Mouse (Mus musculus) thymus, postnatal 0 days (tissue): Measurements from ENCODE around the gene Slc30a2. TPM values are rescaled to one million over a fixed set of nuclear protein-coding genes. Genes with fewer than 3 reads are reported as not detected.
"Not testable (repeated sequence)": the region's sequence is repeated elsewhere in the genome, so short reads cannot be mapped to it uniquely, and the experiment has no call there.

ENCODE experiments used
- DNase-seq: peaks from one replicate; pipeline ENCODE4 v3.0.0-alpha.2; 2015; ENCODE audit warnings: low spot score
- polyA plus RNA-seq: library from polyadenylated mRNA; unstranded; fragments of >200 nt; fragmentation: Nextera tagmentation; extraction: Ambion mirVana; gene quantifications from 2 replicates; pipeline ENCODE4 v1.2.1, GENCODE M21; 2015

Slc30a2 gene
- polyA plus RNA-seq: 0.17 and 0.40 TPM in 2 replicates

- peak; percentile 19 for DNase-seq
These were observed at the start of gene Slc30a2 for GRCm38 (mm10) chr4:134343071-134344031. Slc30a2 (plus strand) TSS chr4:134343181.

GRCm38 (mm10) chr4:134293692-134294163 is 49.3 kb upstream of the Slc30a2 start:
- no peak for DNase-seq

GRCm38 (mm10) chr4:134296096-134296495 is 46.9 kb upstream of the Slc30a2 start:
- not testable (repeated sequence) for DNase-seq

- no peak for DNase-seq
These were observed 46.5 kb upstream of the Slc30a2 start for GRCm38 (mm10) chr4:134296523-134296922.

GRCm38 (mm10) chr4:134297369-134297768 is 45.6 kb upstream of the Slc30a2 start:
- no peak for DNase-seq

- no peak for DNase-seq
These were observed 44.1 kb upstream of the Slc30a2 start for GRCm38 (mm10) chr4:134298626-134299497.

- DNase-seq: no peak
These were observed 43.5 kb upstream of the Slc30a2 start for GRCm38 (mm10) chr4:134299498-134299810.

- DNase-seq: no peak
These were observed 42.7 kb upstream of the Slc30a2 start for GRCm38 (mm10) chr4:134300316-134300715.

GRCm38 (mm10) chr4:134302084-134302483 is 40.9 kb upstream of the Slc30a2 start:
- DNase-seq: no peak

- no peak for DNase-seq
These were observed 36.0 kb upstream of the Slc30a2 start for GRCm38 (mm10) chr4:134306963-134307362.

GRCm38 (mm10) chr4:134307367-134308072 is 35.5 kb upstream of the Slc30a2 start:
- peak; percentile 59 for DNase-seq

GRCm38 (mm10) chr4:134310106-134310505 is 32.9 kb upstream of the Slc30a2 start:
- no peak for DNase-seq

- DNase-seq: no peak
These were observed 32.3 kb upstream of the Slc30a2 start for GRCm38 (mm10) chr4:134310656-134311055.

GRCm38 (mm10) chr4:134311784-134312183 is 31.2 kb upstream of the Slc30a2 start:
- DNase-seq: no peak

- no peak for DNase-seq
These were observed 30.6 kb upstream of the Slc30a2 start for GRCm38 (mm10) chr4:134312341-134312740.

- DNase-seq: no peak
These were observed 30.1 kb upstream of the Slc30a2 start for GRCm38 (mm10) chr4:134312901-134313300.

- DNase-seq: no peak
These were observed 28.8 kb upstream of the Slc30a2 start for GRCm38 (mm10) chr4:134314081-134314655.

GRCm38 (mm10) chr4:134314876-134315275 is 28.1 kb upstream of the Slc30a2 start, which contains the start of gene Trim63:
Trim63 (plus strand) TSS chr4:134315120.
- DNase-seq: no peak

GRCm38 (mm10) chr4:134315470-134315869 is 27.5 kb upstream of the Slc30a2 start:
- DNase-seq: no peak

- DNase-seq: peak; percentile 32
These were observed 26.6 kb upstream of the Slc30a2 start for GRCm38 (mm10) chr4:134316390-134316789.

- no peak for DNase-seq
These were observed 23.9 kb upstream of the Slc30a2 start for GRCm38 (mm10) chr4:134319074-134319473.
